Mouse (Mus musculus) MEL-GATA-1-ER (cell line): Measurements from ENCODE around the gene Dmpk.

Experiments used
- DNase-seq: peaks from one replicate; pipeline ENCODE4 v3.0.0-alpha.2; 2012; ENCODE audit warnings: low read depth; ENCODE audit errors: extremely low read depth

Gene Dmpk

GRCm38 (mm10) chr7:19075723-19076585 is 7.7 kb upstream of the Dmpk start, which contains the start of gene Dmwd:
TSS of gene Dmwd (plus strand) at chr7:19076227.
- peak; percentile 87 for DNase-seq

DNA sequence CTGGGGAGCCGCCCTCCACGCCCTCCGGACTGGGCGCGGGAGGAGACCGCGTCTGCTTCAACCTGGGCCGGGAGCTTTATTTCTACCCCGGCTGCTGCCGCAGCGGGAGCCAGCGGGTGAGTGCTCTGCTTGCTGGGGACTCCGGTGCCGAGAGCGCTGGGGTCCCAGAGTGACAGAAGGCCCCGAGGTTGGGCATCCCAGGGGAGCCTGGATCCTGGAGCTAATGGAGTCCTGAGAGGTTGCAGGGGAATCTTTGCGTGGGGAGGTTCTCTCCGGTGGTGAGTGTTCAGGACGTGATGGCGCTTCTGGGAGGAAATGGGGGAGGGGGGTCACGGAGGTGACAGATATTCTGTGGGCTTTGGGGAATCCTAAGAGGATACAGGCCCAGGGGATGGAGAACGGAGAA is 7.1 kb upstream of the Dmpk start:
- no peak for DNase-seq

DNA sequence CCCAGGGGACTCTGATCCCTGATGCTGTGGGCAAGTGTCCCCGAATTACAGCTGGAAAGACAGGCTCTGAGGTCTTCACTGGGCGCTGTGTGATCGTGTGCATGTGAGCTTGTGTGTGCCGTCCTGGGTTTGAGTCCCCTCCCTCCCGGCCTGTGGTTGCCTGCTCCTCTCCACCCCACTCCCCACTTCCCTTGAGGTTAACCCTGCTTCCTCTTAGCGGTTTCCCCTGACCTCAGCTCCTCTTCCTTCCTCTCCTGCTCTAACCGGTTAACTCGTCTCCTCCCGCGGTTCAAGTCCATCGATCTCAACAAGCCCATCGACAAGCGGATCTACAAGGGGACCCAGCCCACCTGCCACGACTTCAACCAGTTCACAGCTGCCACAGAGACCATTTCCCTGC is 5.9 kb upstream of the Dmpk start:
- peak; percentile 78 for DNase-seq

- DNase-seq, result no peak
These were observed 4.9 kb upstream of the Dmpk start for GRCm38 (mm10) chr7:19078732-19079131.

GRCm38 (mm10) chr7:19080451-19080950 is 3.1 kb upstream of the Dmpk start:
- no peak for DNase-seq

GRCm38 (mm10) chr7:19082171-19082570 is 1.5 kb upstream of the Dmpk start:
- no peak for DNase-seq

- no peak for DNase-seq
These were observed 553 bp upstream of the Dmpk start for GRCm38 (mm10) chr7:19083096-19083495.

DNA sequence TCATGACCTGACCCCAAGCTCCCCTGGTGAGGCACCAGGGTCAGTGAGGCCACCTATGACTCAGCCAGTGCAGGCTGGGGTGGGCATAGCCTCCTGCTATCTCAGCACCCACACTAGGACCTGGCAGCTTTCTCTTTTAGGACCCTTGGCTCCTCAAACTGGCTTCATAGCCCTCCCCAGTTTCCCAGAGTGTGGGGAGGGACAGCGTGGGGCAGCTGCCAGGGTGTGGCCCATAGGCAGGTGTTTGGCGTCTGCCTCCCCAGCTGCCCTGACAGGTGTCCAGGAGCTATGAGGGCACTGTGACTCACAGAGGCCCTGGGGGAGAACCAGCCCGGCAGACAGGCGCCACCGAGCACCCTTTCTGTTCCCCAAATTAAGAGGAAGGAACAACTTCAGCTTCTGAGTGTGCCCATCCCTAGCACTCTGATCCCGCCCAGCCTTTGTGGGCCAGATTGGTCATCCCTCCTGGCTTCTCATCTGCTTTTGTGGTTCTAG is 675 bp downstream of the Dmpk start:
- no peak for DNase-seq

GRCm38 (mm10) chr7:19084921-19085473 is 1.3 kb downstream of the Dmpk start:
- no peak for DNase-seq

- DNase-seq, result no peak
These were observed 1.8 kb downstream of the Dmpk start for GRCm38 (mm10) chr7:19085495-19085894.

- DNase-seq, result no peak
These were observed 2.4 kb downstream of the Dmpk start for GRCm38 (mm10) chr7:19086042-19086441.

DNA sequence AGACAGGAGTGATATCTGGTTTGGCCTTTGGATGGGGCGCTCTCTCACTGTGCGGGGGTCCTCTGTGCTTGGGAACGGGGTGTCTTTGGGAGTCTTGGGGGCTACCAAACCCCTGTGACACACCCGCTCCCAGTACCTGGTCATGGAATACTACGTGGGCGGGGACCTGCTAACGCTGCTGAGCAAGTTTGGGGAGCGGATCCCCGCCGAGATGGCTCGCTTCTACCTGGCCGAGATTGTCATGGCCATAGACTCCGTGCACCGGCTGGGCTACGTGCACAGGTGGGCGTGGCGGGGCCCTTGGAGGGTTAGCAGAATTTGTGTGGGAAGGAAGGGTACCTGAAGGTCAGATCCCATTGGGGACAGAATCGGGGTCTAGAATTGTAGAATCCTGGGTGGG is 3.1 kb downstream of the Dmpk start:
- DNase-seq, result no peak

DNA sequence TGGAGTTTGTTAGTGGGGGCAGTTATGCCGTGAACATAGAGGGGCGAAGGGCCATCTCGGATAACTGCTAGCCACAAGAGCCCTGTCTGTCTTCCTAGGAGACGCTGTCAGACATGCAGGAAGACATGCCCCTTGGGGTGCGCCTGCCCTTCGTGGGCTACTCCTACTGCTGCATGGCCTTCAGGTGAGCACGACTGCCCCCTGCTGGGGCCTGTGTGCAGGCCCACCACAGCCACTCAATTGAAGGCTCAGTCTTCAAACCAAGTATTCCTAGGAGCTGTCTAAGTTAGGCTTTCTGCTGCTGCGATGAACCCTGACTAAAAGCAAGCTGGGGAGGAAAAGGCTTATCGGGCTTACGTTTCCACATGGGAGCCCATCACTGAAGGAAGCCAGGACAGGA is 5.2 kb downstream of the Dmpk start:
- DNase-seq, result no peak

- DNase-seq, result no peak
These were observed 8.3 kb downstream of the Dmpk start for GRCm38 (mm10) chr7:19091913-19092312.

GRCm38 (mm10) chr7:19092381-19093173 is 8.9 kb downstream of the Dmpk start:
- no peak for DNase-seq

DNA sequence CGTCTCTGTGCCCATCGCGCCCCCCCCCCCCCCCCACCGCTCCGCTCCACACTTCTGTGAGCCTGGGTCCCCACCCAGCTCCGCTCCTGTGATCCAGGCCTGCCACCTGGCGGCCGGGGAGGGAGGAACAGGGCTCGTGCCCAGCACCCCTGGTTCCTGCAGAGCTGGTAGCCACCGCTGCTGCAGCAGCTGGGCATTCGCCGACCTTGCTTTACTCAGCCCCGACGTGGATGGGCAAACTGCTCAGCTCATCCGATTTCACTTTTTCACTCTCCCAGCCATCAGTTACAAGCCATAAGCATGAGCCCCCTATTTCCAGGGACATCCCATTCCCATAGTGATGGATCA is 9.5 kb downstream of the Dmpk start:
- no peak for DNase-seq

- peak; percentile 94 for DNase-seq
These were observed 10.1 kb downstream of the Dmpk start for GRCm38 (mm10) chr7:19093537-19094385.

- no peak for DNase-seq
These were observed 10.8 kb downstream of the Dmpk start, which contains the start of gene Six5 for GRCm38 (mm10) chr7:19094471-19094825. TSS of gene Six5 (plus strand) at chr7:19094594.

- DNase-seq, result no peak
These were observed 11.4 kb downstream of the Dmpk start for GRCm38 (mm10) chr7:19094826-19095750.

DNA sequence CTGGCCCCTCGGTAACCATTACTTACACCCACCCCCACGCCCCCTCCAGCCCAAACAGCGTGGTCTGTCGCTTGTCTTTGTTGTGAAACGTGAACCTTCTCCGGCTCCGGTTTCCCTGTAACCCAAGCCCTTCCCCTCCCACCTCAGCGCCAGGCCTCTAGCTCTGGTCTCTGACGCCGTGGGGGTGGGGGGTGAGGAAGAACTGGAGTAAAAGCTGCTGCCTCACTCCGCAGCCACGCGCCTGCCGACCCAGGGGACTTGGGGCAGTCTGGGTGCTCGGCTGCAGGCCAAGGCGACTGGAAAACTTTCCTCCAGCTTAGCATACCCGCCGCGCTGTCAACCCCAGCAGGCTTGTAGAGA is 12.1 kb downstream of the Dmpk start:
- DNase-seq, result no peak
